Mouse (Mus musculus) kidney, postnatal 10 days (tissue): ENCODE results near the gene Nckap1.

Source experiments
- DNase-seq: peaks from one replicate; pipeline ENCODE4 v3.0.0; 2021; ENCODE audit warnings: mixed read lengths

The Nckap1 gene

GRCm38 (mm10) chr2:80581043-80581711 lies at the start of gene Nckap1:
Nckap1 (minus strand) TSS chr2:80581380.
- peak; percentile 94 for DNase-seq

- no peak for DNase-seq
Measured at GRCm38 (mm10) chr2:80624523-80624922, 43.3 kb upstream of the Nckap1 start.

- no peak for DNase-seq
Measured at GRCm38 (mm10) chr2:80621921-80622320, 40.7 kb upstream of the Nckap1 start.

- no peak for DNase-seq
Measured at GRCm38 (mm10) chr2:80618991-80619390, 37.8 kb upstream of the Nckap1 start.

GRCm38 (mm10) chr2:80616854-80617737 lies 35.9 kb upstream of the Nckap1 start, which contains the start of the genes Dusp19 and Nup35:
Dusp19 (plus strand) TSS chr2:80617045.
Nup35 (plus strand) TSS chr2:80617236.
- DNase-seq: peak; percentile 95

GRCm38 (mm10) chr2:80612796-80613195 lies 31.6 kb upstream of the Nckap1 start:
- no peak for DNase-seq

GRCm38 (mm10) chr2:80612286-80612685 lies 31.1 kb upstream of the Nckap1 start:
- no peak for DNase-seq

GRCm38 (mm10) chr2:80603771-80604426 lies 22.7 kb upstream of the Nckap1 start:
- no peak for DNase-seq

- DNase-seq: no peak
Measured at GRCm38 (mm10) chr2:80602756-80603155, 21.6 kb upstream of the Nckap1 start.

GRCm38 (mm10) chr2:80600611-80601010 lies 19.4 kb upstream of the Nckap1 start:
- no peak for DNase-seq

- no peak for DNase-seq
Measured at GRCm38 (mm10) chr2:80599850-80600249, 18.7 kb upstream of the Nckap1 start.

- DNase-seq: no peak
Measured at GRCm38 (mm10) chr2:80596960-80597359, 15.8 kb upstream of the Nckap1 start.

- DNase-seq: no peak
Measured at GRCm38 (mm10) chr2:80594215-80594918, 13.2 kb upstream of the Nckap1 start.

GRCm38 (mm10) chr2:80582356-80582755 lies 1.2 kb upstream of the Nckap1 start:
- DNase-seq: no peak

GRCm38 (mm10) chr2:80580311-80580961 lies 744 bp downstream of the Nckap1 start:
- DNase-seq: no peak

- DNase-seq: no peak
Measured at GRCm38 (mm10) chr2:80579253-80579891, 1.8 kb downstream of the Nckap1 start.

- DNase-seq: no peak
Measured at GRCm38 (mm10) chr2:80577286-80577685, 3.9 kb downstream of the Nckap1 start.

GRCm38 (mm10) chr2:80570656-80571055 lies 10.5 kb downstream of the Nckap1 start:
- DNase-seq: no peak

- no peak for DNase-seq
Measured at GRCm38 (mm10) chr2:80567411-80567810, 13.8 kb downstream of the Nckap1 start.

GRCm38 (mm10) chr2:80562253-80562652 lies 18.9 kb downstream of the Nckap1 start:
- DNase-seq: no peak

GRCm38 (mm10) chr2:80561478-80561877 lies 19.7 kb downstream of the Nckap1 start:
- DNase-seq: peak; percentile 39

- DNase-seq: no peak
Measured at GRCm38 (mm10) chr2:80560773-80561172, 20.4 kb downstream of the Nckap1 start.
